Mouse (Mus musculus): ENCODE results near the gene Tnk1.
A peak's percentile ranks its signal among the peaks of the same experiment; 100 is the strongest.

The Tnk1 gene

DNA sequence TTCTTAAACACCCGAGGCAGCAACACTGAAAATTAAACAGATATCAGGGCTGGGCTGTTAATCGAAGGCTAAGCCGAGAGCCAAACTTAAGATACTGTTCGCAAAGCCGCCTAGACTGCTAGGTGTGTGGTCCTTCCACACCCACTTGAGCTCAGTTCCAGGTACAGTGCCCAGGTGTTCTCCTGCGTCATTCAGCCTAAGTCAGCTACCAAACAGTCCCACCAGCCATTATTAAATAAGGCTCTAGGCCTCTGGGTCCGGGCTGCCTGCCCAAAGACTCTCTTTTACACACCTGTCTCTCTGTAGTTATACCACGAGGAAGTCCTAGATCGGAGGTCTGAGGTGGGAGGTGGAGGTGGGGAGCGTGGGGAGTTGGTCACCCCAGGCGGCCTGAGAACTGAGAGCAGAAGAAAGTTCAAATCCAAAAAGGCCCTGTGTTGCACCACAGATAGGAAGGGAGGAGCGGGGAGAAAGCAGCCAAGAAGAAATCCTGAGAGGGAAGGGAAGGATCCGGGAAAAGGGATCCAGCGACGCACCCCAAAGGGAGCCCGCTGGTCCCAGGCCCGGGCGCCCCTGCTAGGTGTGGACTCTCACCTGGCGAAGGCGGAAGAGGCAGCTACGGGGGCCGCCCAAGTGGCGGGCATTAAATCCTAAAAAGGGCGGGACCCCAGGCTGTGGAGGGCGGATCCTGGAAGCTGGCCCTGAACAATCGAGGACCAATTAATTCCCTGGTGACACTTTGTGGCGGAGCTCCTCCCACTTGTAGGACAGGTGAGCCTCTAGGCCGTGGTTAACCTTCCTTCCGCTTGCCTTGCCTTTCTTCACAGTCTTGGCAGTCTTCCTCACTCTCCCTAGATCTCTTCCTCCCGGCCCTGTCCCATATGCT is at the start of gene Tnk1:
Tnk1 (minus strand) TSS at position 618 of the 886 bp plus-strand sequence.
- DNase-seq, result no peak

GRCm38 (mm10) chr11:69904311-69904710 is 45.8 kb upstream of the Tnk1 start:
- no peak for DNase-seq

DNA sequence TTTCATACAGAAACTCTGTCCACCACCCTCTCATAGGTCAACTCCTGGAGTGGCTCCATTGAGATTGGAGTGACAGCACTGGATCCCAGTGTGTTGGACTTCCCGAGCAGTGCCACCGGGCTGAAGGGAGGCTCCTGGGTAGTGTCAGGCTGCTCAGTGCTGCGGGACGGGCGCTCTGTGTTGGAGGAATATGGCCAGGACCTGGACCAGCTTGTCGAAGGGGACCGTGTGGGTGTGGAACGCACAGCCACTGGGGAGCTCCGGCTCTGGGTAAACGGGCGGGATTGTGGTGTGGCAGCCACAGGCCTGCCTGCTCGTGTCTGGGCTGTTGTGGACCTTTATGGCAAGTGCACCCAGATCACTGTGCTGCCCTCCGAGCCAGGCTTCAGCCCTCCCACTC is 44.4 kb upstream of the Tnk1 start:
- no peak for DNase-seq

DNA sequence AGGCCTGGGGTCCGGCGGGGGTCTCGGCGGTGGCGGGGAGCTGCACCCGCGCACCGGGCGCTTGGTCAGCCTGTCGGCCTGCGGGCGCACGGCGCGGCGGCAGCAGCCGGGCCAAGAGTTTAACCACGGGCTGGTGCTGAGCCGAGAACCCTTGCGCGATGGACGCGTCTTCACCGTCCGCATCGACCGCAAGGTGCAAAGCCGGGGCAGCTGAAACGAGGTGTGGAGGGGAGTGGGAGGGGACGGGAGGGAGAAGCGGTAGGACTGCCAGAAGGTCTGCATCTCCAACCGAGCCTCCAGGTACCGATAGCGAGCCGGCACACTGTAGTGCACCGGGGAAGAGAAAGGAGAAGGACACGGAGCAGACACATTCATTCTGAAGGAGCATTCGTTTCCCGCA is 43.5 kb upstream of the Tnk1 start:
- no peak for DNase-seq

- peak; percentile 81 to 89 for DNase-seq
Observed at GRCm38 (mm10) chr11:69901406-69901846, 42.9 kb upstream of the Tnk1 start.

- DNase-seq, result peak; percentile 76 to 81
Observed at GRCm38 (mm10) chr11:69900471-69901405, 42.2 kb upstream of the Tnk1 start, which contains the start of the genes 2810408A11Rik and Neurl4. Gene 2810408A11Rik, minus strand, starts transcription at chr11:69900987. Gene Neurl4, plus strand, starts transcription at chr11:69901072.

GRCm38 (mm10) chr11:69899870-69900269 is 41.3 kb upstream of the Tnk1 start:
- no peak for DNase-seq

DNA sequence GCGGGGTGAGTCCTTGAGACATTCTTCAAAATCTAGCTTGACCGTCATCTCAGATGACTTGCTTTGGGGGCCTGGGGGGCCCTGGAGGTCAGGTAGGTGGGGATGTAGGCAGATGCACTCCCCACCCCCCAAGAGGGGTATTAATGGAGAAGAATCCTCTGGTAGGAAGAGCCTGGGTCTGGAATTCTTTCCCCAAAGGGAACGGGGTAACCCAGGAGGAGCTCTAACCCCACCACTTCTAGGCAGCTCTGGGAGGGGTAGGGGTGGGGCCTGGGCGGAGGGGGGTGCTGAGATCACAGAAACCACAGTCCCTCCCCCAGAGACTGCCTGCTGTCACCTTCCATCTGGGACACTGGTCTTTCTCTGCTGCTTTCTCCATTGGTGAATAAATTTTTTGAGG is 36.8 kb upstream of the Tnk1 start, which contains the start of gene Acap1:
Acap1 (minus strand) TSS at position 249 of the 400 bp plus-strand sequence.
- DNase-seq, result peak; percentile 58 to 67

- DNase-seq, result peak; percentile 75 to 80
Observed at GRCm38 (mm10) chr11:69894671-69895070, 36.1 kb upstream of the Tnk1 start.

DNA sequence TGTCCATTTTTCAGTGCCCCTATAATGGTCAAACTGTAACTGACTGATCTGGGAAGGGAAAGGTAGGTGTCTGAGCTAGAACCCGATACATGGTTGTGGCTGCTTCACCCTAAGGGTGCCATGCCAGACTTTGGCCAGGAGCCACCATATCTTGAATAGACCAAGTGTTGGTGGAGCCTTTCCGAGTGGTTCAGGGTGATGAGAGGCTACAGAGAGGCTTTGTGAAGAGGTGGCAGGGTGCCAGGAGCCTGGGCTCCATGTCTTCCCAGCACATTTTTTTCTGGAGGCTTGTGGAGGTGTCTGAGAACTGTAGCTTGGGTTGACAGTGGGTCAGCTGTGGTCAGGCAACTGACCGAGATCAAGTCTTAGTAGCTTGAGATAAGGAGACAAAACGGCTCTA is 33.0 kb upstream of the Tnk1 start:
- DNase-seq, result no peak

- DNase-seq, result no peak
Observed at GRCm38 (mm10) chr11:69886907-69887635, 28.5 kb upstream of the Tnk1 start.

- no peak for DNase-seq
Observed at GRCm38 (mm10) chr11:69884663-69885062, 26.1 kb upstream of the Tnk1 start.

GRCm38 (mm10) chr11:69884240-69884639 is 25.7 kb upstream of the Tnk1 start:
- no peak for DNase-seq

GRCm38 (mm10) chr11:69883527-69884151 is 25.1 kb upstream of the Tnk1 start:
- no peak for DNase-seq

GRCm38 (mm10) chr11:69883066-69883465 is 24.5 kb upstream of the Tnk1 start:
- peak in 1 of 2 experiments; percentile 63 for DNase-seq

GRCm38 (mm10) chr11:69881787-69882670 is 23.5 kb upstream of the Tnk1 start:
- DNase-seq, result no peak

- DNase-seq, result peak; percentile 80 to 81
Observed at GRCm38 (mm10) chr11:69880853-69881603, 22.5 kb upstream of the Tnk1 start, which contains the start of gene Kctd11. Gene Kctd11, minus strand, starts transcription at chr11:69881406.

- DNase-seq, result peak in 1 of 2 experiments; percentile 79
Observed at GRCm38 (mm10) chr11:69880506-69880852, 21.9 kb upstream of the Tnk1 start.

- no peak for DNase-seq
Observed at GRCm38 (mm10) chr11:69879711-69880110, 21.2 kb upstream of the Tnk1 start.

- DNase-seq, result no peak
Observed at GRCm38 (mm10) chr11:69878952-69879351, 20.4 kb upstream of the Tnk1 start.

All from spleen, adult 18-20 months (tissue).